Mouse (Mus musculus): Measurements from ENCODE around the gene Gpc6.

The Gpc6 gene

DNA sequence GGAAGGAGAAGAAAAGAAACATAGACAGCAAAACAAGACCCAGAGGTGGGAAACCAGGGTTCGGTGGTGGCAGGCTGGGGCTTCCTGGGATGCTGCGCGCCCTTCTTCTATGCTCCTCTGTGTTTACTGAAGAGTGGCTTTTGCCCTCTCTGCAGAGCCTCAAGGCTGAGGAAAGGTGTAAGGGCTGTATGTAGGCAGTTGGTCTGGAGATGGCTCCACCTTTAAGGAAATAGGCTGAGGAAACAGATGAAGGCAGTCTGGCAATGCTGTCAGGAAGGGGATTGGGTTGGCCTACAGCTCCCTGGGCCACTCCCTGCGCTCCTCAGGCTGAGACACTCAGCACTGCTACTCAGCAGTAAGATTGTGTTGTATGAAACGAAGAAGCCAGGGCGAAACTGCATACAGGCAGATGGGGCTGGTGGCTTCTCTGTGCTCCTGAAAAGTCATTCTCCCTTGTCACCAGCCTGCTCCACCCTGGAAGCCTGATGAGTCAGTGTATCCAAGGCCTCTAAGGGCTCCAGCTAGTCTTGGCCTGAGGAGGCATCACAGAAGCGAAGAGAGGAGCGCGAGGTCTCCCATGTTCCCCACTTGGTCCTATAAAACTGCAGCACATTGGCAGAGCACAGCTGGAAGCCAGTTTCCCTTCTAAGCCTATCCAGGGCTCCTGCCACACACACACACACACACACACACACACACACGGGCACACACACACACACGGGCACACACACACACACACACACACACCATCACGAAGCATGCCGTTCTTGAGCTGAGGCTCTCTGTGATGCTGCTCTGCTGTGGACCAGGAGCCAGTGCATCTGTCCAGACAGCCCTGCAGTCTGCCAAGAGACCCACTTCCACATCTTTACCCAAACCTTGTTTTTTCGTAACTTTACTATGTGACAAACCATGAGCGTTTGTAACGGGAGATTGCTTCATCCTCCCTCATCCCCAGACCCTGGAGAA is 1006.0 kb downstream of the Gpc6 start:
- DNase-seq (ENCODE audit: low spot score): no peak

DNA sequence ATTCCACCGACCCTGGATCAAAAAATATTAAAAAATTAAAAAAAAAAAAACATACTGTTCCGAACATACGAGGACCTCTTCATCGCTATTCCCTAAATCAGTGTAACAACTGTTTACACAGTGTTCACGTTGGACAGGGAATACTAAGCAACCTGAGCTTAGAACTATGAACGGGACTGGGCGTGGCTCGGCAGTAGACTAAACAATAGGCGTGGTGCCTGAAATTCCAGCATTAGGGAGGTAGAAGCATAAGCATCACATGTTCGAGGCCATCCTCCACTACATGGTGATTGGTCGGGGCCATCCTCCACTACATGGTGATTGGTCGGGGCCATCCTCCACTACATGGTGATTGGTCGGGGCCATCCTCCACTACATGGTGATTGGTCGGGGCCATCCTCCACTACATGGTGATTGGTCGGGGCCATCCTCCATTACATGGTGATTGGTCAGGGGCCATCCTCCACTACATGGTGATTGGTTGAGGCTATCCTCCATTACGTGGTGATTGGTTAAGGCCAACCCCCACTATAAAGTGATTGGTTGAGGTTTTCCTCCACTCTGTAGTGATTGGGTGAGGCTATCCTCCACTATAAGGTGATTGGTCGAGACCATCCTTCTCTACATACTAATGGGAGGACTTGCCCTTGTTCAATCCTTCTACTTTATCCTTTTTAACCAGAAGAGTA is 1007.2 kb downstream of the Gpc6 start:
- DNase-seq (ENCODE audit: low spot score): no peak

DNA sequence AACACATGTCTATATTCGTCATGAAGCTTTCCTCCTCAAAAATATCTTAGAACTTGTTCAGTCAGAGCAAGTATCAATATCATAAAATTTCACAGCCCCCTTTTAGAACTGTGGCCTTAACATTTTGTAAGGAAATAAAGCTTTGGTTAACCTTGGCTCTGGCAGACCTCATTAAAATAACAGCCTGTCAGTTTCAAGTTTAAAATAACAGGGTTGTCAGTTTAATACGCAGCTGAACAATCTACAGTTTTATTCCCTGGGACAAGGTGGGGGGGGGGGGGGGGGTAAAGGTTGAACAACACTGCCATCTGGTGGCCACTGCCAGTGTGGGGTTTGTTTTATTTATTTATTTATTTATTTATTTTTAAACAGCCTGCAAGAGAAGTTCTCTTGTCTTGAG is 1013.4 kb downstream of the Gpc6 start:
- DNase-seq (ENCODE audit: low spot score): no peak

DNA sequence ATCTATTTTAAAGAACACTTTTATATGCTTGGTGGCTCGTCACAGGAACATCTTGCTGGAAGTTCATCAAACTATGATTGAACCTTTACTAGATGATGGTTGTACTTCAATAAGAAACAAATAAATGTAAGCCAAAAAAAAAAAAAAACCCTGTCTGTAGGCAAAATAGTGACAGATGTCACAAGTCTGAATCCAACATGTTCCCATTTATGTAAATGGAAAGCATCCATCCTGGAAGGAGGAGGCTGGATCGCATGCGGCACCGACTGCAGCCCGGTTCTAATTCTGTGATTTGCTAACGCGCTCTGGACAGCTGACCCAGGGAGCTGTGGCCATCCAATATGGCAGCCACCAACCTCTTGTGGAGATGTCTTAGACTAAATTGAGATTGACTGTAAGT is 1014.4 kb downstream of the Gpc6 start:
- no peak for DNase-seq (ENCODE audit: low spot score)

DNA sequence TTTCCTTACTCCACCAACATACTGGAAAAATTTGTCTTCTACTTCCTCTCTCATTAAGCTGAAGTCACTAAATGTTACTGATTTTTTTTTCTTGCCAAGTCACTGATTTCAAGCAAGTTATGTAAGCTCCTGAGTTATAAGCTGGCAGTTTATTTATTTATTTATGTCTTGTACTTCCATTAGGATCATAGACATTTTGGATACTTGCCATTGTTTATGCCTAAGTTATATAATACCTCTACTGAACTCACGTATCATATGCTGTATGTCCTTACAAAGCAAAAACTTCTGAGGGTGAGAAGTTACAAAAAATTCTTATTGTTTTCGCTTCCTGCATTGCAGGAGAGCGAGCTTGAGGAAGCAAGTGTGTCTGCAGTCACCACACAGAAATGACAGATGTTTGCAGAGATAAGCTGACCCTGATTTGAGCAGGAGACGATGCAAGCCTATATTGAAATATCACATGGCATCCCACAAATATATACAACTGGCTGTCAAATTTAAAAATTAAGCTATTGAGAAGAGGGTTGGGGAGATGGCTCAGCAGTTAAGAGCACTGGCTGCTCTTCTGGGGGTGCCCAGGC is 1020.9 kb downstream of the Gpc6 start:
- no peak for DNase-seq (ENCODE audit: low spot score)

DNA sequence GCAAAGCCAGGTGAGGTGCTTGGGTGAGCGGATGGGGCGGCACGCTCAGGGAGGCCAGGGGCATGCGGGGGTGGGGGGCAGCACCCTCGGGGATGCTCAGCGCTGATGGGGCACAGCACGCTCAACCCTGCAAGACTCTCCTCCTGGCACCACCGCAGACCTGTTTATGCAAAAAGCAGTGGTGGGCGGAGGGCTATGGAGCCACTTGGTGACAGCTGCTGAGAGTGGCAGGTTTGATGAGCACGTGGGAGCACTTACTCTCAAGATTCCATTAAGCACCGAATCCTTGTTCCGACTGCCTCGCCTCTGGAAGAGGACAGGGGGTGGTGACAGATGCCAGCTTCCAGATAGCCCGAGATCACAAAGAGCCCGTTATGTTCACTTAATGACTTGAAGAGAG is 1026.2 kb downstream of the Gpc6 start:
- DNase-seq (ENCODE audit: low spot score): no peak

DNA sequence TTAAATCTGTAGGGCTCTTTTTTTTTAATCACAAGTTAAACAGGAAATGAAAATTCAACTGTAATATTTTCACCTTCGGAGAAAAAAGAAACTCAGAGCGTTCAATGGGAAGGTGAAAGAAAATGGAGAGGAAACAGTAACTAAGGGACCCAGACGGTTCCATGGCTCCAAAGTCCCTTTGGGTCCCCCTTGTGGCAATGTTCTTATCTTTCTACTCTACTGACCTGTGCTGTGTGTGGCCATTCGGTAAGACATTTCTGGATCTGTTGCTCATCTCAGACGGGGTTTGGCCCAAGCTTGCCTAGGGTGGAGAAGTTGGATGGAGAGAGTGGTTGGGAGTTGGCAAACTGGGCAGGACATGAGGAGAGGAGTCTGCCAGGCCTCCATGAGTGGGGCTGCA is 1026.6 kb downstream of the Gpc6 start:
- no peak for DNase-seq (ENCODE audit: low spot score)

DNA sequence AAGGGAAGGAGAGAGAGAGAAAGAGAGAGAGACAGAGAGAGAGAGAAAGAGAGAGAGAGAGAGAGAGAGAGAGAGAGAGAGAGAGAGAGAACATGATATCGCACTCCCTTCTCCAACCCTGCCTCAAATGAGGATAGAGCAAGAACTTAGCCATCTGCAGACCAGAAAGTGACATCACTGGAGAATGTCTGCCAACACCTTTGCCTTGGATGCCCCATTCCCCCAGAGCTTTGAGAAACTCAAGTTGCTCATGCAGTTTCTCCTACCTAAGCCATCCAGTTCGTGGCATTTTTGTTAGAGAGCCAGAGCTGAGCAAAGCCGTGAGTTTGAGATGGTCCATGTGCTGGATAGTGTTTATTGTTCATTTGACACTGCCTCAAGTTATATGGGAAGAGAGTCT is 1030.9 kb downstream of the Gpc6 start:
- DNase-seq (ENCODE audit: low spot score): no peak

DNA sequence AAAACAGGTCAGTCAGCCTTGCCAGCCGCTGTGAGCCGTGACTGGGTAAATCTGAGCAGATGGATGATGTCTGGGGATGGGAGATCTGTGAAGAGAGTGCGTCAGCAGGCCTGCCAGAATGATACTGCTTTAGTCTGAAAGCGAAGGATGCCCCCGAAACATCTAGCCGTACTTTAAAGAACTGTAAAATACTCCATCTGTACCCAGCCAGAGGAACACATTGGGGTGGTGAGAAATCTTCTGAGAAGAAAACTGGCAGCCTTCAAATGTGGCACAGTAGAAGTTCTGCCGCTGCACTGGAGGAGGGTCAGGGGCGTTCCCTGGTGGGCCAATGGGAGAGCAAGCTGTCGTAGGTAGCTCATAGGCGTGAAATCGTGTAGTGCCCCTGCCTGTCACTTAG is 1033.3 kb downstream of the Gpc6 start:
- peak; percentile 67 for DNase-seq (ENCODE audit: low spot score)

DNA sequence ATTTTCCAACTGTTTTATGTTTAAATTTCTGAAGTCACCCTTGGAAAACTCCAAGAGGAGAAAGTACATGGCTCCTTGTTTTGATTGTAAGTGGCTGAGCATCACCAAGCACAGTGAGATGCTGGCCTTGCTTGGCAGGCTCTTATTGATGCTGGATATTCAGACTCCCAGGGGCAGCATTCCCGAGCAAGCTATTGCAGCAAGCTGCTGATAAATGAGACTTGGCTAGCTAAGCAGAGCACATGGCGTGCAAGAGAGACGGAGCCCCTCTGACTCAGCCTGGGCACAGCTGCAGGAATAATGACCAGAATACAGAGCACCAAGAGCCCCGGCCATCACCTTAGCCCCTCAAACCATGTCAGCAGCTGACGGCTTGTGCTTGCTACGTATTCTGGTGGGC is 1036.2 kb downstream of the Gpc6 start:
- no peak for DNase-seq (ENCODE audit: low spot score)

DNA sequence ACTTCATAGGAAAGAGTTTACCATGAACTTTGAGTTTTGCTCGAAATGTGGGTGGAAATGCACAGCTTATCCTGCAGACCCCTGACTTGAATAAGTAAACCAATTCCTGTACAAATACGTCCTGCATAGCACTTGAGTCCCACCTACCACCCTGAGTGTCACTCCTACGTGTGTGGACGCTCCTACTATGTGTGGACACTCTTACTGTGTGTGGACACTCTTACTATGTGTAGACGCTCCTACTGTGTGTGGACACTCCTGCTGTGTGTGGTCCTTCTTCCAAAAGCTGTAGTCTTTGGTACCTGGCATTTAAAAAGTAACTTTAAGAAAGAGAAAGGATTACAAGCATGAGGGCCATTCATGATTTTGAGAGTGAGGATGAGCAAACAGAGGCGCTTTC is 1036.7 kb downstream of the Gpc6 start:
- no peak for DNase-seq (ENCODE audit: low spot score)

DNA sequence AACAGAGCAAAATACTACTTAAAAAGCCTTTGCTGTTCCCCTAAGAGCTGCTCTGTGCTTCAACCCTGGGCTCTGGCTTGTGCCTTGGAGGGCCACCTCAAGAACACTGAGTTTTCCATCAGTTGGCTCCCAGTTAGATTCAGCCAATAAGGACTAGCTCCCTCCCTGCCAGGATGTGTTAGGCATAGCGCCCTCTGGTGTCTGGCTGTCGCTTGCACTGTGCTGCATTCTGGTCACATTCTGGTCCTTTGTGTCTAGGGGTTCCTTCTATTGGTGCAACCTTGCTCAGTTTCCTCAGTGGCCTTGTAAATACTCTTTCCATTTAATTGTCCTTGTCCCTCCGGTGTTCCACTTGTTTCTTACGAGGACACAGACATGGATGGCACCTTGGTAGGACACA is 1037.3 kb downstream of the Gpc6 start:
- DNase-seq (ENCODE audit: low spot score): no peak

DNA sequence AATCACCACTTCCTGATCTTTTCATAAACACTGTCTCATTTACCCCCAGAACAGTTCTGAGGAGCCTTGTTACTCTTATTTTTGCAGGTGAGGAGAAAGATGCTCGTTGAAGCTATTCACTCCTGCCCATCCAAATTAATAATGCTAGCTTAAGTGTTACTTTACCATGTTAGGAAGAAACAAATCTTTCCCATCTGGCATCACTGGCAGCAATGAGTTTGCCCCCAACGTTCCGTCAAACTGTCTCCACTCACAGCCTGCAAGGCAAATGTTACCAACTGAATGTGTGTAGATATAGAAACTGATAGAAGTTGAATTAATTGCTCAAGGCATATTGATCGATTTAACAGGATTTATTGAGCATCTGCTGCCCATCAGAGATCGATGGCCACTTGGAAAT is 1047.5 kb downstream of the Gpc6 start:
- DNase-seq (ENCODE audit: low spot score): no peak

DNA sequence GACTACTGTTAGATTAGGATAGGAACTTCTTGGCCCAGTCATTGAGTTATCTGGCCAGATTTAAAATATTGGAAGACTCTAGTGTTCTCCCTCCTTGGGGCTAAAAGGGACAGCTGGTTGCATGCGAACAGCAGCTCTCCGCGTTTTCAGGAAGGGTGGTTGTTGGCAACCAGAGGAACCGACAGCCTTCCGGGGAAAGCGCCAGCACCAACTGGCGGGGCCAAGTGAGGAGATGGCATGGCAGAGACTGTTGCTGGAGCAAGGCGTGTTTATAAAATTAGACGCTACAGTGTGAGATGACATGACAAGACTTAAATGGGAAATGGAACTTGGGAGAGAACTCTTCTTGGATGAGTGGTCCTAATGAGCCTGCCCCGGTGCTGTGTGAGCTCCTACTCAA is 1056.4 kb downstream of the Gpc6 start:
- no peak for DNase-seq (ENCODE audit: low spot score)

DNA sequence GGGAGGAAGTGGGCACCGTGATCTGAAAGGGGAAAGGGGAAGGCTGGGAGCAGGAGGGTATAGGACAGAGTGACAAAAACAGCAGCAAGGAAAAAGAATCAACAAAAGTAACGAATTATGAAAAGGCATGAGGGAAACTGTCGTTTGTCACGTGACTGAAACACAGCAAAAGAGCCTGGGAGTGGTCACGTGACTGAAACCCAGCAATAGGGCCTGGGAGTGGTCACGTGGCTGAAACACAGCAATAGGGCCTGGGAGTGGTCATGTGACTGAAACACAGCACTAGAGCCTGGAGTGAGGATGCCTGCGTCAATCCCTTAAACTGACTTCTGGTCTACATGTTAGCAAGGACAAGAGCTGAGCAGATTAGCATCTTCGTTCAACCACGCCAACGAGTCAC is 1063.3 kb downstream of the Gpc6 start:
- DNase-seq (ENCODE audit: low spot score): no peak

DNA sequence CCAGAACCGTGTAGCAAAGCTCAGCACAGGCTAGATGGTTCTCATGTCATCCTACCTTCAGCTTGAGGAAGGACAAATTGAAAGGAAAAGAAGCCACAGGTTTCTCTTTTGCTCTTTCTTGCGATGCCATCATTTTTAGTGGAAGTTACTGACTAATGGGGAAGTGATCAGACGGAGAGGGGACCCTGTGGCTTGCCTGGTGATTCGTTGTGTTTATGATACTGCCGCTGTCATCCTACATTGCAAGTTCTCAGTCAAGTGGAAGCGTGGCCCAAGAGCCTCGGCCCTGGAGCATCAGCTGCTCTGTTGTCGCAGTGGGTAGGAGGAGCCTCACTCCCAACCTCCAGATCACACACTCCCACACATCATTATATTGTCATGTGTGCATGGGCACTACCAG is 1065.1 kb downstream of the Gpc6 start:
- DNase-seq (ENCODE audit: low spot score): no peak

DNA sequence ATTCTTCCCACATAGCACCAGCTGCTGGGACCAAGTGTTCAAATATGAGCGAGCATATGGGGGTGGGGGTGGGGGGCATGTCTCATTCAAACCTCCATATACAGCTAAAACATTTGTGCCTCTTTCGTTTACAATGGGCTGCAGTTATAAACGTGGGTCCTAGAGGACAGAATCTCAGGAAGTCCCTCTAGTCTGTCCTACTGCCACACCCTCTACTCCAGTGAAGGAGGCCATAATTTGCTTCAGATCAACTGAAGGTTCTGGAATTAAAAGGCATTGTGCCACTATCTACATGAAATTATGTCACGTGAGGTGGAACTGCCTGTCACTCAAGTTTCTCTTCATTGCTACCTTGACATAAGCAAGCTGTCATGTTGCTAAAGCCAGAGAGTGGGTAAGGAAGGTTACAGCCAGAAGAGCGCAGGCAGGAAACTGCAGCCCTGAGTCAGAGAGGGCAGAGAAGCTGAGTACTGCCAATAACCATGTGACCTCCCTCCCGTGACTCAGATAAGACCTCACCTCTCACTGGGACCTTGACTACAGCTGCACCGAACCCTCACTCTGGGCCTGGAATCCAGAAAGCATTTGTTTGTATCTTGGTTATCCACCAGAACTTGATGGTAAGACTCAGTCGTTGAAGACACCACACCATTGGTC is 1067.6 kb downstream of the Gpc6 start:
- no peak for DNase-seq (ENCODE audit: low spot score)

DNA sequence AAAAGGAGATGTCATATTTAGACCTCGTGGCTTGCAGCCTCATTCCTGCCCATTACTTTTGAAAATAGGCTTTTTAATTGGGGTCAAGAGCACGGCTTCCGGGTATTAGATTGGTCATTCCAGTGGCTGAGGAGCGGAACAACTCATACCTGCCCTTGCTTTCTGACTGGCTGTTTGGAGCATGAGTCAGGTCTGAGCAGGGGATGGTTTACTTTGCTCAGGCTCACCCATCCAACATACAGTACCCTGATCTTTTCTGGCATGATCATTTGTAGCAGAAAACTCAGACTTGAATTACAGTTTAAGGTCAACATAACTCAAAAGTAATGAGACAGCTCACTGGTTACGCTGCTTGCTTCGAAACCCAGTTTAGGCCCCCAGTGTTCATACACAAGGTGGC is 1068.7 kb downstream of the Gpc6 start:
- no peak for DNase-seq (ENCODE audit: low spot score)

DNA sequence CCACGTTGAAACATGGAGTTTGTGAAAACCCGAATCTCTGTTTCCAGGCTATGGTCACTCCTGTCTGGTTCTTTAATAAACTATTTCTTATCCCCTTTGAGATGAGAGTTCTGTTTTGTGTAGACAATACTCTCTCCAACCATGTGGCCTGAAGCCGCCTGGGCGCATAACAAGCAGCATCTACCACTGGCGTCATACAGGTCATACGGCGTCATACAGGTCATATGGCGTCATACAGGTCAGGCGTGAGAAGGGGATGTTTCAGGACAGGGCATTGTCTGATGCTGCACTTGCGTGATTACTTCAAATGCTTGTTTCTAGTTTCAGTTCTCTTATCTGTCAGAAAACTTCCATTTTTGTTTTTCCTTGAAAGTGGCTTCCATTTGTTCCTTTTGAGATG is 1079.3 kb downstream of the Gpc6 start:
- no peak for DNase-seq (ENCODE audit: low spot score)

DNA sequence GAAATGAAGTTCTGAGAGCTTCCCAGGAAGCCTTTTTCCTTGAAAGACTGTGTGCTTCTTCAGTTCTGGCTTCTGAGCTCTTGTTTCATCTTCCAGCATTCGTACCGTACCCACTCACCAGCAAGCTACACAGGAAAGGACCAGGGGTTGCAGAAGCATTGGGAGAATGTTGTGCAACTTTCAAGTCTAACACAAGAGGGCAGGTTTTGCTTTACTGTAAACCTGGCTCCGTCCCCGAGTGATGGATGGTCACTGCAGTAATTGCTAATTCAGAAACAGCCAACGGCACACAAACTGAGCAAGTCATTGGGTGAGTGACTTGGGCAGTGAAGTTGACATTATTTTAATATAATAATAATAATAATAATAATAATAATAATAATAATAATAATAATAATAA is 1080.6 kb downstream of the Gpc6 start:
- peak; percentile 39 for DNase-seq (ENCODE audit: low spot score)

DNA sequence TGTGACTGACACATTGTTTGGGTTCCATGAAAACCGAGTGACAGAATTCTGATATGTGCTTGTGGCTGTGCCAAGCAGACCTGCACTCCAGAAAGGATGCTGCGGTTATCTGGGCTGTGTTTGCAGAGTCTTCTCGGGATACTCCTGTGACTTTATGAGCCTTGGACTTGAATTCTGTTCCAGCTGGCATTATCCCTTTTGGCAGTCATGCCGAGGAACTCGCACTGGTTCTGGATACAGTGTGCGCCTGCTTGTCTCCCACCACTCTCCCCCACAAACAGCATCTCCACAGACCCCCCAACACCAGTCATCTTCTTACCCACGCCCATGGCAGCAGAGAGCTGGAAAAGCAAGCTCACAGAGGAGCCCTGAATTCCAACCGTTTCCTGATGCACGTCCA is 1084.4 kb downstream of the Gpc6 start:
- no peak for DNase-seq (ENCODE audit: low spot score)

DNA sequence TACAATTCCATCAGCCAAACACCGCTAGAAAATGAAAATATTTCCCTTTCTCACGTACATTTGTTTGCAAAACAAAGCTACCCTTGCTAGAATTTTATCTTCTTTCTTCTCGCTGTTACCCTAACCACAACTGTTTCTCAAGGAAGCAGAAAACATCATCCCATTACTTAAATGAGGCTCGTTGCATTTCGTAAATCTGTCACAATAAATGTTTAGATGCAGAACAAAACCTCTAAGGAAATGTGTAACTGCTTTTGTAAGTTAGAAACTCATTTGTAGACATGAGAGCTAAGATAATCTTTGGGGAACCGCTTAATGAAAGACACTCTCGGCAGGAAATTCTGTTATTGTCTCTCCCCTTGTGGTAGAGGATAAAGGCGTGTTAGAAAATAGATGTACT is 1088.1 kb downstream of the Gpc6 start:
- no peak for DNase-seq (ENCODE audit: low spot score)

DNA sequence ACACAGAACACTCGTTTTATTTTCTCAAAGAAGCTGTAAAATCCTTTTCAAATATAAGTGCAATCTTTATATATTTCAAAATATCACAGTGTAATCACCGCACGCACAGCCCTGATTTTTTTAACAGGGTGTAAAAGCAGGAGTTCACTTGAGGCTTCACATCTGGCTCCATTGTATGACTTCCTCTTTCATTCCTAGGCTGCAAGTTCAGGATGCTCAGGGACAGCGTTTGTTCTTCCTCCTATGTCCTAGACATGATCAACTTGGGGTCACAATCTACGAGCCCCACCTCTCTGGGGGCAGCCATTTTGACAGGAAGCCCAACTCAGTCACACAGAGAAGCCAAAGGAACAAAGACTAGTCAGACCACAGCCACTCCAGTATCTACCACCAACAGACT is 1094.2 kb downstream of the Gpc6 start:
- DNase-seq (ENCODE audit: low spot score): no peak

Measured in left cerebral cortex, adult 11 months (tissue).